Mouse (Mus musculus) limb, embryonic 14.5 days (tissue): Measurements from ENCODE around the gene Hand2. TPM values are rescaled to one million over a fixed set of nuclear protein-coding genes. Genes with fewer than 3 reads are reported as not detected.

Experiments
- ATAC-seq: fragments of 200-750 bp; cut with Nextera tagmentation; 2 replicates; pipeline ENCODE4 v1.8.0; 2017; ENCODE audit warnings: low read depth, moderate number of reproducible peaks, moderate TSS enrichment; ENCODE audit not compliant: low FRiP score
- DNase-seq: peaks from one replicate; pipeline ENCODE4 v3.0.0-alpha.2; 2015; ENCODE audit warnings: low spot score
- H3K27ac ChIP-seq: fragments of 300-500 bp; sonication (generic); replicated peaks from 2 replicates; pipeline ENCODE4 v1.5.1; 2014; ENCODE audit warnings: low read depth, mild to moderate bottlenecking, low read length, moderate library complexity, mixed read lengths
- H3K27me3 ChIP-seq: fragments of 300-500 bp; sonication (generic); 2 replicates; pipeline ENCODE4 v1.6.1; 2014; ENCODE audit warnings: low read length, mixed read lengths; ENCODE audit not compliant: control insufficient read depth, insufficient read depth
- H3K36me3 ChIP-seq: fragments of 300-500 bp; sonication (generic); 2 replicates; pipeline ENCODE4 v1.6.1; 2014; ENCODE audit warnings: mild to moderate bottlenecking, low read length, moderate library complexity, mixed read lengths; ENCODE audit not compliant: control insufficient read depth, insufficient read depth
- H3K4me1 ChIP-seq: fragments of 300-500 bp; sonication (generic); 2 replicates; pipeline ENCODE4 v1.6.1; 2014; ENCODE audit warnings: antibody characterized with exemption, low read length, mixed read lengths; ENCODE audit not compliant: control insufficient read depth, insufficient read depth
- H3K4me2 ChIP-seq: fragments of 300-500 bp; sonication (generic); replicated peaks from 2 replicates; pipeline ENCODE4 v1.6.1; 2014; ENCODE audit warnings: low read depth, mild to moderate bottlenecking, low read length, moderate library complexity; ENCODE audit not compliant: severe bottlenecking
- H3K4me3 ChIP-seq: fragments of 300-500 bp; sonication (generic); replicated peaks from 2 replicates; pipeline ENCODE4 v1.5.1; 2014; ENCODE audit warnings: low read length
- H3K9ac ChIP-seq: fragments of 300-500 bp; sonication (generic); 2 replicates; pipeline ENCODE4 v1.6.1; 2014; ENCODE audit warnings: mild to moderate bottlenecking, low read depth, low read length, moderate library complexity; ENCODE audit not compliant: severe bottlenecking
- H3K9me3 ChIP-seq: fragments of 300-500 bp; sonication (generic); 2 replicates; pipeline ENCODE4 v1.6.1; 2016; ENCODE audit warnings: low read length; ENCODE audit not compliant: control insufficient read depth
- POLR2A ChIP-seq: fragments of 200-500 bp; IDR thresholded peaks from 2 replicates; pipeline ENCODE4 v1.8.0; 2012; ENCODE audit warnings: inconsistent platforms, mild to moderate bottlenecking, moderate library complexity, borderline replicate concordance; ENCODE audit not compliant: insufficient read depth, insufficient read length; ENCODE audit errors: extremely low read depth
- WGBS: fragments of 180-500 bp; shearing (Covaris S2); extraction: QIAGEN DNeasy Blood & Tissue Kit; methylation state at CpG from one replicate; pipeline ENCODE4 v1.1.7; 2014; 5-methylcytosine and 5-hydroxymethylcytosine counted together
- polyA plus RNA-seq, 2 experiments: library from polyadenylated mRNA; depleted of rRNA in 1 of 2; stranded (reverse) in 1 of 2; unstranded in 1 of 2; fragments of >200 nt; fragmentation: Nextera tagmentation in 1 of 2; extraction: Ambion mirVana in 1 of 2; gene quantifications; 2 replicates each; pipeline versions ENCODE4 v1.2.1 to v1.2.3; 2012 to 2014

Gene Hand2
- polyA plus RNA-seq, 2 experiments: 9.8 to 33.4 TPM

DNA sequence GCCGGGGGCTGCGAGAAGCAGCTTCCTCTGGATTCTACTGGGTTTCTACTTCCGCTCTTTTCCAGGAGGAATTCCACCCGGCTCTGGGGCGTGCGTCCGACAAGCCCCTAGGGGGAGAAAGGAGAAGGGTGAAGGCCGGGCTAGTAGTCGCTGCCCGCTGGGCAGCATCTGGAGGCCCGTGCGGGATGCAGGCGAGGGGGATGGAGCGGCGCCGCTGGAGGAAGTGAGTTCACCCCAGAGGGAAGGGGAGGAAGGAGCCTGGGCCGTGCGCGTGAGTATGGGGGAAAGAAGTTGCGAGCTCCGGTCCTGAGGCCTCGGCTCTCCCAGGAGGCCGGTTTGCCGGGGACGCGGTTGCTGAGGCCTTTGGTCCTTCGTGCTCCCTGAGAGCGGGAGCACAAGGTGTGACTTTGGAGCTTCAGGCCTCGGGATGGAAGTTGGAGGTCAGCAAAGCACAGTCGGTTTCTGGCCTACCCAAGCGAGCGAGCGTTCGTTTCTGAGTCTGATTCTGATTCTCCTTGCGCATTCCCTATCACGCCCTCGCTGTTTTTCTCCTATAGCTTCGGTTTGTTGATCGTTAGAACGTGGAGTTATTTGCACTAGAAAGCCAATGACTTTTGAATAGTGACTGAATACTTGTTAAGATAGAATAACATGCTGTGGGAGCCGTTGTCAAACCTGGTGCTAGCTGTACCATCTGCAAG lies 20.2 kb downstream of the Hand2 start:
- peak overlapping the region; percentile 61 for H3K4me2 ChIP-seq
- no peaks in the 10 kb centered on the region for H3K36me3 ChIP-seq
- ATAC-seq: peak; percentile 48; the same call in 1 of the 2 replicates
- peak overlapping the region; percentile 36 for H3K4me3 ChIP-seq
- peak overlapping the region; percentile 68 for H3K9ac ChIP-seq
- 4% methylated on average over 41 of the region's 41 CpGs for WGBS
- no peak for DNase-seq
- TF ChIP-seq POLR2A: no peak
- peaks cover 45% of the 10 kb centered on the region for H3K4me1 ChIP-seq
- peak overlapping the region; percentile 80 for H3K27ac ChIP-seq
- H3K27me3 ChIP-seq: peaks cover 36% of the 10 kb centered on the region; the same call in 1 of the 2 replicates
- no peaks in the 10 kb centered on the region for H3K9me3 ChIP-seq

GRCm38 (mm10) chr8:57341541-57341840 lies 20.7 kb downstream of the Hand2 start:
- H3K9ac ChIP-seq: no peak overlapping the region; the same call in 1 of the 2 replicates
- H3K27ac ChIP-seq: peak overlapping the region; percentile 80
- TF ChIP-seq POLR2A: no peak
- H3K27me3 ChIP-seq: peaks cover 34% of the 10 kb centered on the region; the same call in 1 of the 2 replicates
- peak overlapping the region; percentile 36 for H3K4me3 ChIP-seq
- DNase-seq: no peak
- H3K36me3 ChIP-seq: no peaks in the 10 kb centered on the region
- H3K4me2 ChIP-seq: peak overlapping the region; percentile 61
- ATAC-seq: no peak
- H3K9me3 ChIP-seq: no peaks in the 10 kb centered on the region
- H3K4me1 ChIP-seq: peaks cover 44% of the 10 kb centered on the region
- 8% methylated on average over 6 of the region's 6 CpGs for WGBS

DNA sequence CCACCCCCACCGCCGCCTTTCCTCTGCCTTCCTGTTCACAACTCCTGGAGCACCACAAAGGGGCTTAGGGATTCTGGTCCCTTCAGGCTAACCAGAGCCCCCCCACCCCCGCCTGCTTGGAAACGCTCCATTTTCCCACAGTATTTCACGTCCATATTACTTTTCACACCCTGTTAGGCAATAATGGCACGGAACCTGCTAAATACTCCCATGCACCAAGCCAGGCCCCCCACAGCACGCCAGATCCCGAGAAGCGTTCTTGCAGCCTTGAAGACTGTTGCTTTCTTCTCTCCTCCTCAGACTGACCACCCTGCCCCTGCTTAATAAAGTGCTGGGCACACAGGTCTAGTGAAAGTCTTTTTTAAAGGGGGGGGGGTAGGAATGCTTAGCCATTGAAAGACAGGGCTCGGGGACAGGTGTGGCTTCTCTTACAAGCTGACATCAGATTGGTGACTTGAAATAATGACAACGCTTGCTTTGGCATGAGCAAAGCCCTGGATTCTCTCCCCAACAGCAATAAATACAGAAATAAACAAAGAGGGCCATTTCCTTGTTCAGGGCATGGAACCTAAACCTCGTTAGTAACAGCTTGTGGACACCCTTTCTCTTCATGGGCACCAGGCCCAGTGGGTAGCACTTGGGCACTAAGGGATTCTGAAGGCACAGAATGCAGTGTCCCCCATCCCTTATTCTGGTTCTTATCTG lies 21.8 kb downstream of the Hand2 start:
- ATAC-seq (no peak), DNase-seq (no peak)
- no peak for TF ChIP-seq POLR2A
- Histone ChIP-seq H3K27ac (no peak overlapping the region), H3K27me3 (peaks cover 35% of the 10 kb centered on the region; the same call in 1 of the 2 replicates), H3K4me3 (no peak overlapping the region), H3K4me2 (peak overlapping the region; percentile 61; the same call in 1 of the 2 replicates), H3K9me3 (no peaks in the 10 kb centered on the region), H3K9ac (no peak overlapping the region), H3K36me3 (no peaks in the 10 kb centered on the region), H3K4me1 (peaks cover 44% of the 10 kb centered on the region)
- 13% methylated on average over 10 of the region's 12 CpGs for WGBS

DNA sequence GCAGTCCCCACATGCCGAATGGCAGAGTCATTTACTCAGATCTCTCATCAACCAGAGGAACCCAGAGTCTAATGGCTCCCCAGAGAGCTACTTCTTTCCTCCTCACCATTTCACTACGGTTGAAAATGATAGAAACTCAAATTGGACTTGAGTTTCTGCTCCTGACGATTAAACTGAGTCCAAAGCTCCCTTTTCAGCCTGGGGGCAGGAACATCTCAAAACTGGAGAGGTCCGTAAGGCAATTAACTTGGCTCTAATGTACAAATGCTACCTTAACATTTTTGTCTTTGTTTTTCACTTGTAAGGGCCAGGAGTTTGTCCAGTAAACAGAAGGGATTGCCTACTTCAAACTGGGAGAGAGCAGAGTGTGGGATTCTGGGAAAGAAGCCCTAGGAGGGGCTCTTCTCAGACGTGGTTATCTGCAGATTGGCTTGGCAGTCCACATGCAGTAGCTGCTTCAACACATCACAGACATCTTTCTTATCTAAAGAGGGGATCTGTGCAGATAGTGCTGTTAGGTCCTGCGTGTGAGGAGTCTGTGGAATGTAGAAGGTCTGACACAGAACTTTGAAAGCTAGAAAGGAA lies 23.0 kb downstream of the Hand2 start:
- Histone ChIP-seq H3K4me1 (peaks cover 55% of the 10 kb centered on the region), H3K4me3 (no peak overlapping the region), H3K27me3 (peaks cover 38% of the 10 kb centered on the region), H3K9ac (no peak overlapping the region), H3K36me3 (no peaks in the 10 kb centered on the region), H3K4me2 (no peak overlapping the region), H3K27ac (no peak overlapping the region), H3K9me3 (no peaks in the 10 kb centered on the region)
- no peak for TF ChIP-seq POLR2A
- 21% methylated on average over 6 of the region's 6 CpGs for WGBS
- no peak for ATAC-seq
- no peak for DNase-seq

GRCm38 (mm10) chr8:57344956-57345870 lies 24.4 kb downstream of the Hand2 start:
- Histone ChIP-seq H3K9me3 (no peaks in the 10 kb centered on the region), H3K4me2 (no peak overlapping the region), H3K27ac (no peak overlapping the region), H3K4me1 (peaks cover 48% of the 10 kb centered on the region), H3K36me3 (no peaks in the 10 kb centered on the region), H3K27me3 (peaks cover 41% of the 10 kb centered on the region), H3K4me3 (no peak overlapping the region), H3K9ac (no peak overlapping the region)
- ATAC-seq (no peak), DNase-seq (no peak)
- no peak for TF ChIP-seq POLR2A
- 18% methylated on average over 23 of the region's 23 CpGs for WGBS
